Mouse (Mus musculus): ENCODE data around the gene Spag5. TPM values are rescaled to one million over a fixed set of nuclear protein-coding genes. Genes with fewer than 3 reads are reported as not detected.
A peak's percentile ranks its signal among the peaks of the same experiment; 100 is the strongest.

Spag5 gene
- polyA plus RNA-seq, 1 experiment from 2014 or later: 25.0 TPM

DNA sequence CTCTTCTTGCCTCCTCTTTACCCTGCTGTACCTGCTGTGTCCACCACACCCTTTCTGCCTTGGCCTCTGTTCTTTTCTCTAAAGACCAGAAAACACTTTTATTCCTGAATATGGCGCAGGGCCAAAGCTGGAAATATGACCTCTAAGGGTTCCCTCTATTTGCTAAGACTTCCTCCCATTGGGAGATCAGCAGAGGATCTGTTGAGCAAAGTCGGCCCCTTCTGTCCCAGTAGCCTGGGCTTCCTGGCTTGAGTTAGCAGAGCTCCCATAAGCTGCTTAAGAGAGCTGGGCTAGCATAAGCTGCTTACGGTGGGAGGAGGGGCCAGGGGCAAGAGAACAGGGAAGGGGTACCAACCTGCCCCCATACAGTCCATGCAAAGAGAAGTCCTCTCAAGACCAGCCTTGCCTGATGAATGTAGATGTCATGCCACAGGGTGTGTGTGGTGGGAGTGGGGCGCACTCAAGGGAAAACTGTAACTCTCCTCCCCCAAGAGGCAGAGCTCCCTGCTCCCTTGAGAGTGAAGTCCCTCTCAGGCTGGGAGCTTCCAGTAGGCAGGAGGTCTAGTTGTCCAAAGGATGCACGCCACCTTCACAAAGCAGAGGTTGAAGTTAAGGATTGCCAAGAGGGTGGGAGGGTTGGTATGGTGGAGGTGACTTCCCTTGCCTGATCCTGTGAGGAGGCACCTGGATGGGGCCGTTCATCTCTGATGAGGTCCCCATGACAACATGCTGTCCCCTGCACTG is 45.2 kb downstream of the Spag5 start:
- Histone ChIP-seq H3K9ac (ENCODE audit: low read length) (no peak overlapping the region), H3K4me2 (ENCODE audit: low read length) (no peak overlapping the region), H3K4me1 (ENCODE audit: control insufficient read depth in 2 of 2, insufficient read depth in 2 of 2, low read length in 2 of 2) (peaks cover 23 to 43% of the 10 kb centered on the region in 2 experiments), H3K4me3 (ENCODE audit: control insufficient read depth in 1 of 2, insufficient read depth in 1 of 2, low read depth in 1 of 2, low read length in 2 of 2) (no peak overlapping the region), H3K9me3 (ENCODE audit: control insufficient read depth, low read length) (no peaks in the 10 kb centered on the region), H3K36me3 (ENCODE audit: control insufficient read depth, insufficient read depth, low read length) (peaks cover 16% of the 10 kb centered on the region), H3K27me3 (ENCODE audit: control insufficient read depth, insufficient read depth, low read length) (no peaks in the 10 kb centered on the region), H3K27ac (replicated peaks in 1 of 2; ENCODE audit: control insufficient read depth in 1 of 2, insufficient read depth in 1 of 2, low read depth in 2 of 2, low read length in 2 of 2) (no peak overlapping the region)
- WGBS: 82% methylated on average over 6 of the region's 6 CpGs
- no peak for ATAC-seq (ENCODE audit: insufficient number of reproducible peaks, insufficient read depth, low FRiP score, low read depth)

DNA sequence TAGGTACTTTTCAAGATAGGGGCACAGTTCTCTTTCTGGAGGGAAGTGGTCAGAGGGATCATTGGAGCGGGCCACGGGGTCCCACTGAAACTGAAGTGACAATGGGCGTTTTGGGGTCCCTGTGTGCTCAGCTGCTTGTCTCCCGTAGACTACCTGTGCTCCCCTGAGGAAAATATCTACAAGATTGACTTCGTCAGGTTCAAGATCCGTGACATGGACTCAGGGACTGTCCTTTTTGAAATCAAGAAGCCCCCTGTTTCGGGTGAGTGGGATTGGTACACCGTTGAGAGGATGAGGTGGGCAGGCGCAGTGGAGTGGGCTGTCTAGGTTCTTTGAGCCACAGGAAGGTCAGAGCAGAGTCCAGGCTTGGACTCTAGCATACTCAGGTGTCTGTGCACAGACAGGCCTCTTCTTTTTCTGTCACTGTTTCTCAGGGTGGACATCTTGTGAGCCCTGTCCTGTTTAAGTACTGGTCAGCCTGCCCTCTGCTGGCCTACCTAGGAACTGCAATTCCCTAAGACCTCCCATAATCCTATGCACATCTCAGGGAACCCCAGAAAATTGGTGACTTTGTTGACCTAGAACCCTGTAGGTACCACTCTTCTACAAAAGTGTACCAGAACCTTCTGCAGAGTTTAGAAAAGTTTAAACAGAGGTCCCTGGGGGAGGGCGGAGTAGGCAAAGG is 45.9 kb downstream of the Spag5 start:
- no peak overlapping the region for H3K4me3 ChIP-seq (ENCODE audit: control insufficient read depth in 1 of 2, insufficient read depth in 1 of 2, low read depth in 1 of 2, low read length in 2 of 2)
- peaks cover 23 to 43% of the 10 kb centered on the region in 2 experiments for H3K4me1 ChIP-seq (ENCODE audit: control insufficient read depth in 2 of 2, insufficient read depth in 2 of 2, low read length in 2 of 2)
- H3K4me2 ChIP-seq (ENCODE audit: low read length): no peak overlapping the region
- H3K9me3 ChIP-seq (ENCODE audit: control insufficient read depth, low read length): no peaks in the 10 kb centered on the region
- peaks cover 16% of the 10 kb centered on the region for H3K36me3 ChIP-seq (ENCODE audit: control insufficient read depth, insufficient read depth, low read length)
- H3K27me3 ChIP-seq (ENCODE audit: control insufficient read depth, insufficient read depth, low read length): no peaks in the 10 kb centered on the region
- no peak overlapping the region for H3K27ac ChIP-seq (replicated peaks in 1 of 2; ENCODE audit: control insufficient read depth in 1 of 2, insufficient read depth in 1 of 2, low read depth in 2 of 2, low read length in 2 of 2)
- 86% methylated on average over 10 of the region's 10 CpGs for WGBS
- no peak overlapping the region for H3K9ac ChIP-seq (ENCODE audit: low read length)
- no peak for ATAC-seq (ENCODE audit: insufficient number of reproducible peaks, insufficient read depth, low FRiP score, low read depth)

DNA sequence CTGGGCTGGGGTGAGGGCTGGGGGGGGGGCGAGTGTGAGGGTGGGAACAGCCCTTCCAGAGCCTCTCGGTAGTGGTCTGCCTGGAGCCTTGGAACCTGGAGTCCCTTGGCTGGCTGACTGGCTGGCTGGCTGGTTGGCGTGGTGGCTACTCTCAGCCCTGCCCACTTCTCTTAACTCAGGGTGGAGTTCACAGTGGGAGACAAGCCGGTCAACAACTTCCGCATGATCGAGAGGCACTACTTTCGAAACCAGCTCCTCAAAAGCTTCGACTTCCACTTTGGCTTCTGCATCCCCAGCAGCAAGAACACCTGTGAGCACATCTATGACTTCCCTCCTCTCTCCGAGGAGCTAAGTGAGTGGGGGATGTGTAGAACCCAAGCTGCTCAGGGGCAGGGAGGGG is 46.6 kb downstream of the Spag5 start:
- no peak overlapping the region for H3K27ac ChIP-seq (replicated peaks in 1 of 2; ENCODE audit: control insufficient read depth in 1 of 2, insufficient read depth in 1 of 2, low read depth in 2 of 2, low read length in 2 of 2)
- no peak overlapping the region for H3K4me3 ChIP-seq (ENCODE audit: control insufficient read depth in 1 of 2, insufficient read depth in 1 of 2, low read depth in 1 of 2, low read length in 2 of 2)
- no peaks in the 10 kb centered on the region for H3K27me3 ChIP-seq (ENCODE audit: control insufficient read depth, insufficient read depth, low read length)
- H3K9ac ChIP-seq (ENCODE audit: low read length): no peak overlapping the region
- peaks cover 23 to 43% of the 10 kb centered on the region in 2 experiments for H3K4me1 ChIP-seq (ENCODE audit: control insufficient read depth in 2 of 2, insufficient read depth in 2 of 2, low read length in 2 of 2)
- H3K4me2 ChIP-seq (ENCODE audit: low read length): no peak overlapping the region
- ATAC-seq (ENCODE audit: insufficient number of reproducible peaks, insufficient read depth, low FRiP score, low read depth): no peak
- 74% methylated on average over 9 of the region's 9 CpGs for WGBS
- no peaks in the 10 kb centered on the region for H3K9me3 ChIP-seq (ENCODE audit: control insufficient read depth, low read length)
- H3K36me3 ChIP-seq (ENCODE audit: control insufficient read depth, insufficient read depth, low read length): peaks cover 16% of the 10 kb centered on the region

DNA sequence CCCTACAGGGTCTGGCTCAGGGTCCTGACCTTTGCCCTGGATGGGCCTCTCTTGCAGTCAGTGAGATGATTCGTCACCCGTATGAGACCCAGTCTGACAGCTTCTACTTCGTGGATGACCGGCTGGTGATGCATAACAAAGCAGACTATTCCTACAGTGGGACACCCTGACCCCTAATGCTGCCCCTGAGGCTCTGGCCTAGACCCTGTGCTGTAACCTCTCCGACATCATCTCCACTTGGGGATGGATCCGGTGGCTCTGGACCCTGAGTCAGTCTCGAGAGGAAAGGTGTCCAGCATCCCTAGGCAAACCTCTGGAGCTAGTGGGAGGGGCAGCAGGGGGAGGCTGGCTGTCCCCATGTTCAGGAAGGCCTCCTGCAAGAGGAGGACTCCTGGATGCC is 47.1 kb downstream of the Spag5 start:
- H3K27ac ChIP-seq (replicated peaks in 1 of 2; ENCODE audit: control insufficient read depth in 1 of 2, insufficient read depth in 1 of 2, low read depth in 2 of 2, low read length in 2 of 2): no peak overlapping the region
- H3K4me1 ChIP-seq (ENCODE audit: control insufficient read depth in 2 of 2, insufficient read depth in 2 of 2, low read length in 2 of 2): peaks cover 23 to 40% of the 10 kb centered on the region in 2 experiments
- H3K9me3 ChIP-seq (ENCODE audit: control insufficient read depth, low read length): no peaks in the 10 kb centered on the region
- H3K4me3 ChIP-seq (ENCODE audit: control insufficient read depth in 1 of 2, insufficient read depth in 1 of 2, low read depth in 1 of 2, low read length in 2 of 2): no peak overlapping the region
- no peak overlapping the region for H3K4me2 ChIP-seq (ENCODE audit: low read length)
- H3K9ac ChIP-seq (ENCODE audit: low read length): no peak overlapping the region
- H3K27me3 ChIP-seq (ENCODE audit: control insufficient read depth, insufficient read depth, low read length): no peaks in the 10 kb centered on the region
- H3K36me3 ChIP-seq (ENCODE audit: control insufficient read depth, insufficient read depth, low read length): peaks cover 16% of the 10 kb centered on the region
- 71% methylated on average over 7 of the region's 7 CpGs for WGBS
- no peak for ATAC-seq (ENCODE audit: insufficient number of reproducible peaks, insufficient read depth, low FRiP score, low read depth)

DNA sequence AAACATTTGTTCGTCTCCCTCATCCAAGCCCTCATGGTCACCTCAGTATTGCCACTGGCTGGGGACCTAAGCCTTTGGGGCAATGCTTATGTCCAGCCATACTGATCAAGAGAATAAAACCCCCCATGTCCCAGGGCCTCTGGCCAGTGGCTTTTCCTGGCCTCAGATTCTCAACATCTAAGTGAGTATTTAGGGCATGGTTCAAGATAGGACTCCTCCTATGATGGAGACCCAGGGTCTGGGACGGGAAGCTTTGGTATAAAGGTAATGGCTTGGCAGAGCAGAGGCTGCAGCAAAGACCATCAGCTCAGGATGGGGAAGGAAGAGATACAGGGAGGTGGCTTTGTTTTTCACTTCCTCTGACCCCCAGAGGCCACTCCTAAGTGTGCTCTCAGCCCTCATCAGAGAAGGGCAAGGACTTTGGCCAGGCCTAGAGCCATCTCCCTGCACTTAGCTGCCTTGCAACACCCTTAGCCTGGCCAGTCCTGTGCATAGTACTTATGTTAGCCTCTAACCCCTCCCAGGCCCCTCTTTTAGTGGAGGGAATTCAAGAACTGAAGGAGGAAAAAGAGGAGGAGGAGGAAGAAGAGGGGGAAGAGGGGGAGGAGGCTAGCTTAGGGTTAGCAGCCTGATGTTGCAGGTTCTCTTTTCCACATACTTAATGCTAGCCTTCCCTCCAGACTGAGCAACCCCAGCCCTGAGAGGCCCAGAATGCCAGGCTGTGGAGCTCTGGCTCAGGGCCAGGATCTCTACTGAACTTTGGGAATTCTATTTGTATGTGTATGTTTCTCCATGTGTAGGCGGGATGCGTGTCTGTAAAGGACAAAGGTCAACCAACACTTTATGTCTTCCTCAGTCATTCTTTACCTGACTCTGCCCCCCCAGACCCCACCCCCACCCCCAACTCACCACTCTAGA is 48.4 kb downstream of the Spag5 start:
- Histone ChIP-seq H3K27me3 (ENCODE audit: control insufficient read depth, insufficient read depth, low read length) (no peaks in the 10 kb centered on the region), H3K4me3 (ENCODE audit: control insufficient read depth in 1 of 2, insufficient read depth in 1 of 2, low read depth in 1 of 2, low read length in 2 of 2) (no peak overlapping the region), H3K4me2 (ENCODE audit: low read length) (no peak overlapping the region), H3K4me1 (ENCODE audit: control insufficient read depth in 2 of 2, insufficient read depth in 2 of 2, low read length in 2 of 2) (peaks cover 17 to 30% of the 10 kb centered on the region in 2 experiments), H3K9ac (ENCODE audit: low read length) (no peak overlapping the region), H3K36me3 (ENCODE audit: control insufficient read depth, insufficient read depth, low read length) (peaks cover 16% of the 10 kb centered on the region), H3K27ac (replicated peaks in 1 of 2; ENCODE audit: control insufficient read depth in 1 of 2, insufficient read depth in 1 of 2, low read depth in 2 of 2, low read length in 2 of 2) (peak overlapping the region in 1 of 2 experiments; percentile 46; a peak in 2 of 4 replicates), H3K9me3 (ENCODE audit: control insufficient read depth, low read length) (no peaks in the 10 kb centered on the region)
- WGBS: 59% methylated on average over 4 of the region's 4 CpGs
- ATAC-seq (ENCODE audit: insufficient number of reproducible peaks, insufficient read depth, low FRiP score, low read depth): no peak

DNA sequence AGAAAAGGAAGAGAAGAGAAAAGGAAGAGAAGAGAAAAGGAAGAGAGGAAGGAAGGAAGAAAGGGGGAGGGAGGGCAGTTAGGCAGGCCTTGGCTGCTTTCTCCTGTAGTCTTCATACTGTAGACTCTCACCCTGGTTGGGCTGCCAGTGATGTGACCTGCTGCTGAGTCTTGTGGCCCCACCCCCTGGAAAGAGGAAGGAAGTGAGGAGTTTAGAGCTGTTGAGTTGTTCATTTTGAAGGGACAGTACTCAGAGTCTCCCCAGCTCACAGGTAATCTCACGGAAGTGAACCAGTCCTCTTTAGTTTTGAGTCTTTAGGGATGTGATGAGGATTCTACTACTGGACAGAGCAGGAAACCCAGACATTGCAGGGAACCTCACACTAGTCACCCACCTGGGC is 51.8 kb downstream of the Spag5 start:
- Histone ChIP-seq H3K9me3 (ENCODE audit: control insufficient read depth, low read length) (no peaks in the 10 kb centered on the region), H3K4me1 (ENCODE audit: control insufficient read depth in 2 of 2, insufficient read depth in 2 of 2, low read length in 2 of 2) (peaks cover 6 to 11% of the 10 kb centered on the region in 2 experiments; a peak in 3 of 4 replicates), H3K4me3 (ENCODE audit: control insufficient read depth in 1 of 2, insufficient read depth in 1 of 2, low read depth in 1 of 2, low read length in 2 of 2) (no peak overlapping the region), H3K36me3 (ENCODE audit: control insufficient read depth, insufficient read depth, low read length) (peaks cover 13% of the 10 kb centered on the region), H3K9ac (ENCODE audit: low read length) (no peak overlapping the region), H3K4me2 (ENCODE audit: low read length) (no peak overlapping the region), H3K27me3 (ENCODE audit: control insufficient read depth, insufficient read depth, low read length) (0 out of 2 replicates have a peak, but pooled peaks cover under 1% of the 10 kb centered on the region), H3K27ac (replicated peaks in 1 of 2; ENCODE audit: control insufficient read depth in 1 of 2, insufficient read depth in 1 of 2, low read depth in 2 of 2, low read length in 2 of 2) (no peak overlapping the region)
- no peak for ATAC-seq (ENCODE audit: insufficient number of reproducible peaks, insufficient read depth, low FRiP score, low read depth)
- 76% methylated on average over 1 of the region's 1 CpGs for WGBS

DNA sequence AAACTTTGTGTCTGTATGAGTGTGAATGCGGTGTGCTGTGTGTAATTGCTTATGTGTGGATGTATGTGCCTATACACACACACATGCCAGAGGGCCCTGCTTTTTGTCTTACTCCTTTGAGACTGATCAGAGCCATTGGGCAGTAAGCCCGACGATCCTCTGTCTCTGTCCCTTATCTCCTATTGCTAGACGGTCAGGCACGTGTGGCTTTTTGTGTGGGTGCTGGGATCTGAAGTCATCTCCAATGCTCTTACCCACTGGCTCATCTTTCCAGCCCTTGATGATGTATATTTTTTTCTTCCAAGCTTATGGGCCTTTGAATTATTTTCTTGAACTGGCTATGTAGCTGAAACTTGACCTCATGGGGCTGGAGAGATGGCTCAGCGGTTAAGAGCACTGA is 53.6 kb downstream of the Spag5 start:
- no peak overlapping the region for H3K27ac ChIP-seq (replicated peaks in 1 of 2; ENCODE audit: control insufficient read depth in 1 of 2, insufficient read depth in 1 of 2, low read depth in 2 of 2, low read length in 2 of 2)
- H3K27me3 ChIP-seq (ENCODE audit: control insufficient read depth, insufficient read depth, low read length): peaks cover 11% of the 10 kb centered on the region; the same call in 1 of the 2 replicates
- 40% methylated on average over 6 of the region's 6 CpGs for WGBS
- H3K36me3 ChIP-seq (ENCODE audit: control insufficient read depth, insufficient read depth, low read length): no peaks in the 10 kb centered on the region
- H3K4me2 ChIP-seq (ENCODE audit: low read length): no peak overlapping the region
- ATAC-seq (ENCODE audit: insufficient number of reproducible peaks, insufficient read depth, low FRiP score, low read depth): no peak
- no peak overlapping the region for H3K9ac ChIP-seq (ENCODE audit: low read length)
- H3K9me3 ChIP-seq (ENCODE audit: control insufficient read depth, low read length): no peaks in the 10 kb centered on the region
- no peak overlapping the region for H3K4me3 ChIP-seq (ENCODE audit: control insufficient read depth in 1 of 2, insufficient read depth in 1 of 2, low read depth in 1 of 2, low read length in 2 of 2)
- peaks cover 0 to 3% of the 10 kb centered on the region in 2 experiments; a peak in 2 of 4 replicates for H3K4me1 ChIP-seq (ENCODE audit: control insufficient read depth in 2 of 2, insufficient read depth in 2 of 2, low read length in 2 of 2)

Data from heart, embryonic 14.5 days (tissue).